Mouse (Mus musculus): ENCODE measurements around the gene Dync1li2.

Gene Dync1li2

DNA sequence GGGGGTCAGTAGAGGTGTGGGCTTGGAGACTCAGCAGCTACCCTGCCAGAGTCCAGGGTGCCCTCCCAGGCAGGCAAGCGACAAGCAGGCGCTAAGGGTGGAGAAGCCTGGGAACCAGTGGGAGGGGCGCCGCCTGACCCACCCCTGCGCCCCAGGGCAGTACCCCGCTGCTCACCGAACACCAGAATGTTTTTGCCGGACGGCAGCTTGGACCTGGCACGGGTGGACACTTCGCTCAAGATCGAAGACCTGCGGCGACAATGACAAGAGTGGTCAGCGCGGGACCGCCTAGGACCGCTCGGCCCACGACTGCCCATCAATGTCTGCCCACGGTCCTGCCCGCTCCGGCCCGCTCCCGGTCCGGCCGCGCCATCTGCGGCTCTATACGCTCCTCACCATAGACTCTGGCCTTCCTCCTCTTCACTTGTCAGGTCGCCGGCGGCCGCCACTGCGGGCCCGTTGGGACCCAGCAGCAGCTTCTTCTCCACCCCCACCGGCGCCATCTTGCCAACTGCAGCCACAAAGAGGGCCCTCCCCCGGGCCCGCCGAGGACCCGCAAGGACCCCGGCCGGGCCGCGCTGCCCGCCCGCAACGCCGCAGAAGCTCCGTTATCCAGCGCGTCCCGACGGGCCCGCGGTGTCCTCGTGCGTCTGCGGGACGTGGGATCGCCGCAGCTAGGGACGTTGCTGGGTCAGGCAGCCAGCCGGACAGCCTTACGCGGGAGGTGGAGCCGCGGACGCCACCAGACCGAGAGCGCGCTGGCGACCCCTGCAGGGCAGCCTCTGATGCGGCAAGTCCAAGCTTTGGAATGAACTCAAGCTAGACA, at the start of gene Dync1li2:
TSS of gene Dync1li2 (minus strand) at position 749 of the 826 bp plus-strand sequence.
- peak; percentile 89 to 91 for DNase-seq

DNA sequence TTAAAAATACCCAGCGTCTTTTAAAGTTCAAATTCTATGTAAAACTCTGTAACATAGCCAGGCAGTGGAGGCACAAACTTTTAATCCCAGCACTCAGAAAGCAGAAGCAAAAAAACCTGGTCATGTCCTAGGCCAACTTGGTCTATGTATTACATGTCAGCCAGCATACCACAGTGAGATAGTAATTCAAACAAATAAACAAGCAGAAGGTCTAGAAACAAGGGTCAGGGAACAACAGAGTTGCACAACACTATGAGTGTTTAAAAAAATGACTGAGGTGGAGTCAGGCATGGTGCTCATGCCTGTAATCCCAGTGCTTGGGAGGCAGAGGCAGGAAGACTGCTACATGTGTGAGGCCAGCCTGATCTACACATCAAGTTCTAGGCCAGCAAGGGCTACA, 36.2 kb upstream of the Dync1li2 start:
- DNase-seq: no peak

DNA sequence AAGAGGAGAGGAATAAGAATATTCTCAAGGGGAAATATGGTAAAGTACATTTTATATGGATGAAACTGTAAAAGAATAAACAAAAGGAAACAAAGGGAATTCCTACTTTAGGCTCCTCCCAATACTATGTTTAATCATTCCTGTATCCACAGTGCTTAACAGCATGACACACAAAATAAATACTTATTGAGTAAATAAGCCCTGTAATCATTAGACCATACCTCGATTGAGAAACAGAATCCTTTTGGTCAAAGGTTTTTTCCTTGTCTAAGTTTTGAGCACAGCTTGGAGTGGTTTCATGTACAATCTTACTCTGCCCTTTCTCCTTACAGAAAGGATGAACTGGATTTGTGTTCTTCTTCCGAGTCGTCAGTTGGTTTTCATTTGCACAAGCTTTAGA, 29.6 kb upstream of the Dync1li2 start:
- DNase-seq: no peak

DNA sequence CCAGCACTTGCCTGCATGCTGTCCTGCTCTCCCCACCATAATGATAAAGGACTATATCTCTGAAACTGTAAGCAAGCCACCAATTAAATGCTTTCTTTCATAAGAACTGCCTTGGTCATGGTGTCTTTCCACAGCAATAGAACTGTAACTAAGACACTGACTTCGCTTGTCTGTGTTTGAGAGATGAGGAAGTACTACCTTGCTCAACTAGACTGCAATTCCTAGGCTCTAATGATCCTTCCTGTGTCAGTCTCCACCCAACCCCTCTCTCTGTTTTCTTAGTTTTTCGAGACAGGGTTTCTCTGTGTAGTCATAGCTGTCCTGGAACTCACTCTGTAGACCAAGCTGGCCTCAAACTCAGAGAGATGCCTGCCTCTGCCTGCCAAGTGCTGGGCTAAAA, 24.6 kb upstream of the Dync1li2 start:
- DNase-seq: no peak

DNA sequence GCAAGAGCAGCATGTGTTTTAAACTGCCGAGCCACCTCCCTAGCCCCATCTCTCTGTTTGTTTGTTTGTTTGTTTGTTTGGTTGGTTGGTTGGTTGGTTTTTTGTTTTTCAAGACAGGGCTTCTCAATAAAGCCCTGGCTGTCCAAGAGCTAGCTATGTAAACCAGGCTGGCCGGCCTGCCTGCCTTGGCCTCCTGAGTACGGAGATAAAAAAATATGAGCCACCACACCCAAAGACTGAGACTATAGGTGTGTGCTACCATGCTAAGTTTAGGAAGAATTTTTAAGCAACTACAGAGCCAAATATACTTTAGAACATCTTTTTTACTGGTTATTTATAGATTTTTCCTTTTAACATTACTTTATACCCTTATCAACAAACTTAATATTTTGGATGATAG, 9.3 kb upstream of the Dync1li2 start:
- no peak for DNase-seq

DNA sequence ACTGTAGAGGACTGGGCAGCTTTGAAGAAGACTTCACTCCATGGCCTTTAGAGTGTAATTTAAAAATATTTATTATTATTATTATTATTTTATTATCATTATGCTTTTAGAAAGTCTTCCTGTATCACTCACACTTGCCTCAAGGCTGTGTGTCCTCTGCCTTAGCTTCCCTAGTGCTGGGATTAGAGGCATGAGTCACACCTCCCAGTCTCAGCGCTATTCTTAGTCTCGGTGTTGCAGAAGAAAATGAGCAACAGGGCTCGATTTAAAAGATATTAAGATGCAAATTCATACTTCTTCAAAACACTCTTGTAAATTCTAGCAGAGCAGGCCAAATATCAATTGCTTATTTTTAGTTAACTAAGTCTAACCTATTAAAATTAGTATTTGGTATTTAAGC, 5.9 kb upstream of the Dync1li2 start:
- DNase-seq: no peak

DNA sequence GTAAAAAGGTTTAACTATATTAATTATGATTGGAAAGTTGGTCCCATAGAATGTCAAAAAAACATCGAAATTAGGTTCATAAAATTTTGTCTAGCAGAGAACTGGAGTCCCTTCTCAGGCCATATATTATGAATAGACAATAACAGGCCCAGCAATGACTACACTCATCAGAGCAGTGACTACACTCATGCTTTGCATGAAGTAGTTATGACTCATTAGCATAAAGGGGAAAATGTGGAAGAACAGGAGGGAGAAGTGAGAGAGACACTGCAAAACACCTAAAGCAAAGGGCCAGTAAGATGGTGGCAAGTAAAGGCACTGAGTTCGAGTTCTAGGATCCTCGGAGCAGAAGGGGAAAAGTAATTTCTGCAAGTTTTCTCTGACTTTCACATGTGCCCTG, 3.2 kb upstream of the Dync1li2 start:
- no peak for DNase-seq

DNA sequence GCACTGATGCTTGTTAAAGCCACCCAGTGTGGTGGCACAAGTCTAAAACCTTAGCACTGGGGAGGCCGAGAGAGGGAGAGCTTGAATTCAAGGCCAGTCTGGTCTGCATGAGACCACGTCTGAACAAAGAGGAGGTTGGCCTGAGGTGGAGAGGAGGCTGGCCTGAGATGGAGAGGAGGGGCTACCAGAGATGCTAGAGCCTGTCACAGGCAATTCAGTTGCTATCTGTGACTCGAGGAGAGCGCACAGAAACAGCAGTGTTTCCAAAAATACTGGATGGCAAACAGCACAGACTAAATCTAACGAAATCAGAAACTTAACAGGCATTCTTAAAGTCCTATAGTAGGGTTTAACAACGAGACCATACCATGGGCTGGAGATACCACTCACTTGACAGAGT, 2.4 kb upstream of the Dync1li2 start:
- no peak for DNase-seq

DNA sequence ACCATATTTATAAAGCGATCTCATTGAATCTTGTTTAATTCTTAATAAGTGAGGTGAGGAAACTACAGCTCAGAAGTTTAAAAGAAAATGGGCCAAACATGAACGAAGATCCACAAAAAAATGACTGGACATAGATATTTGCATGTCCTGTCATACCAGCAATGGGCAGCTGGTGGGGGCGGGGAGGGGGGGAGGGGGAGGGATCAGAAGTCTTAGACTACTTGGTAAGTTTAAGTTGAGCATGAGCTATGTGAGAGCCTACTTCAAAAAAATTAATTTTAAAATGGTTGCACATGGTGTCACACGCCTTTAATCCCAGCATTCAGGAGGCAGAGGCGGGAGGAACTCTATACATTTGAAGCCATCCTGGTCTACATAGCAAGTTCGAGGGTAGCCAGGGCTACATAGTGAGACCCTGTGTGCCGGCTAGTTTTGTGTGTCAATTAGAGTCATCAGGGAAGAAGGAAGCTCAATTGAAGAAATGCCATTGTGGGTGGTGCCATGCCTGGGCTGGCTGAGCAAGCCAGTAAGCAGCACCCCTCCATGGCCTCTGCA, 355 bp upstream of the Dync1li2 start:
- no peak for DNase-seq

DNA sequence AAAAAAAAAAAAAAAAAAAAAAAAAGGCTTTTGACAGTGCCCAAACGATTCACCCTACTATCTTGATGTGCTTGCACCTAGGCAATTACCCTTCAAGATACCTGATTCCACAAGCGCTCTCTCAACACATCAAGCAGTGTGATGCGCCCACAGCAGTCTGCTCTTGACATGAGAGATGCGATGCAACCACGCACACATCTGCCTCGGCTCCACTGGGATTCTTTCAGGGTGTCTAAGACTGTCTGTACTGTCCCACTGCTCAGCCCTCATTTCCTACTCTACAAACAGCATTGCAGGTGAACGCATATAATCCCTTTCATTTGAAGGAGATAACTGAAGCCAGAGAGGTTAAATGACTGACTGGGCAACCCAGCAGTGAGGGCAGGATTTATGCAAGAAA, 1.2 kb downstream of the Dync1li2 start:
- DNase-seq: no peak

DNA sequence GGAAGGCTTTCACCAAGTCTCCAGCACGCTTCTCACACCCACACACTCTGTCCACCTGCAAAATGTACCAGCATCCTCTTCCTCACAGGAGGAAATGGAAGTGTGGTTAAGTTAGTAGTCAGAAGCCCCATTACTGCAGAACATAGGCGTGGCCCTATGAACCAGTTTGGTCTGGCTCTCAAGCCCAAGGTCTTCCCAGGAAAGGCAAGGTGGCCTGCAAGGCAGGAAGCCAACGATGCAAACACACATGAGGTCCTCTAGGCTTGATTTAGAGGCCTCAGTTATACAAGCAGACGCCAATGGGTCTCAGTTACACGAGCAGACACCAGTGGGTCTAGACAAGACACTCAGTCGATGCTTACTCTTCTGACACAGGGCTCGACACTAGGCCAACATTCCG, 3.4 kb downstream of the Dync1li2 start:
- DNase-seq: no peak

DNA sequence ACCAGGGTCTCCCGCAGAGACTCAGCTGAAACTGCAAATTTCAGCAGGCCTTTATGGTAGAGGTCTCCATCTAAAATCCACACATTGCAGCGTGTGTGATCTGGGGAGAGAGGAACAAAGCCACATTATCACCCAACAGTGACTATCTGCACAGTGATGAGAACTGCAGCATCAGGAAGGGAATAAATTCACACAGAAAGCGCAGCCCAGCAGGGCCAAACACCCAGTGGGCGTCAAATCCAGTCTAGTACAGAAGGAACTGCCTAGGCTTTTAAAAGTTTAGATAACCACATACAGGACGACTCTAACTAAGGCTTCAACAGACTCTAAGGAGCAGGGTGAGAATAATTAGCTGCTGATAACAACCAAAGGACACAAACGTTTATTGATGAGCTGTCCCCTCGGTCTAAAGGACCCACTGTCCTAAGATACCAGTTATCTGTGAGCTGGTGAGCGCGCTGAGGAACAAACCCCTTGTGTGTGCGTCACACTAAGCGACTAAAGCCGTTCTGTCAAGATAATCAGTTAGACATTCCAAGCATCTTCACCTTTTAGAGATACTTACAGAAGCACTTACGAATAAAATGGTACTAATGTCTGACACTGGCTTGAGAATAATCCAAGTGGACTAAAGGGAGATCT, 5.2 kb downstream of the Dync1li2 start:
- no peak for DNase-seq

DNA sequence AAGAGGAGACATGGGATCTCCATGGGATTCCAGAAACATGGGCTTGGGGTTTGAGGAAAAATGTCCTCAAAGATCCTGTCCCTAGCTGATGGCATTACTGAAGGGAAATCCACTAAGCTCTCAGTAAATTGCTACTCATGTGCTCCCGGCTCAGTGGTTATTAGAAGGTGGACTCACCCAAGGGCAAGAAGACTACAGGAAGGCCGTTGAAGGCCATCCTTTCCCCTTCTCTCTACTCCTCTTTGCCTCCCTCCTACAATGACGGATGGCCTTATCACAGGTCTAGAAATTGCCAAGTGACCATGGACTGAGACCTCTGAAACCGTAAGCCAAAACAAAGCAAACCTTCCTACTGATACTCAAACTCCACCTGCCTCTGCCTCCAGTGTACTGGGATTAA, 6.3 kb downstream of the Dync1li2 start:
- DNase-seq: no peak

DNA sequence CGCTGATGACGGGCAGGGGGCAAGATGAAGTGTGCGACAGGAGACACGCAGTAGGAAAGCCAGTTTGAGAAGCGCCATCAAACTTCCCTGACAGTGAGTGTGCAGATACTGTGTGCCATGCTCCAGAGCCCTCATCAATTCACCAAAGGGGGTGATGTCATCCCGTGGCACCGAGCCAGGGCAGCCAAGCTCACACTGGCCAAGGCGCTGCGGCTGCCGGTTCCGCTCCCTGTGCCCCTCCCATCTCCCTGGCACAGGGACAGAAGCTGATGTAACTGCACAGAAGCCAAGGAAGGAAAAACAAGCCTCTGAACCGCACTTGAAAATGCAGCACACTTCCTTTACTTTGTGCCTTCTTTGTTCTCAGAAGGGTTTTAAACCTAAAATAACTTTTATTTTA, 6.8 kb downstream of the Dync1li2 start:
- DNase-seq: peak; percentile 98 to 99

DNA sequence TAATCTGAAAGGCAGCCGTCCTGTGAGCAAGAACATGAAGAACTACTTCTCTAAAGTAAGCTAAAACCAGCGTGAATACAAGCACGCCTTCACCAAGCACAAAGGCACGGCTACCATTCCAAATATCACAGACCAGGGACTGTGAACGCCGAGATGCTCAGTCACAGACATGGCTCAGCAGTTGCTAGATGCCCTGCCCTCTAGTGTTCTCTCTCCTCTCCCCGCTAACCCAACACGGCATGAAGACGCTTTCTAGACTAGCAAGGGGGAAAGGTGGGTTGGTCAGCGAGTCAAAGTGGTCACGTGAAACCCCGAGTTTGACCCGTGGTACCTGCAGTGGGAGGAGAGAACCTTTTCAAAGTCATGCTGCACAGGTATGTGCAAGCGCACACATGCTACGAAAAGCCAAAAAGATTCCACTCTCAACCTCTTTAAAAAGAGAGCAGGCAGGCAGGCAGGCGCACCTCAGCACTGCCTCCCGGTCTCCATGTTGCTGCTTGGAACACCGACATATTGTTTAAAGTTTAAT, 8.0 kb downstream of the Dync1li2 start:
- no peak for DNase-seq

DNA sequence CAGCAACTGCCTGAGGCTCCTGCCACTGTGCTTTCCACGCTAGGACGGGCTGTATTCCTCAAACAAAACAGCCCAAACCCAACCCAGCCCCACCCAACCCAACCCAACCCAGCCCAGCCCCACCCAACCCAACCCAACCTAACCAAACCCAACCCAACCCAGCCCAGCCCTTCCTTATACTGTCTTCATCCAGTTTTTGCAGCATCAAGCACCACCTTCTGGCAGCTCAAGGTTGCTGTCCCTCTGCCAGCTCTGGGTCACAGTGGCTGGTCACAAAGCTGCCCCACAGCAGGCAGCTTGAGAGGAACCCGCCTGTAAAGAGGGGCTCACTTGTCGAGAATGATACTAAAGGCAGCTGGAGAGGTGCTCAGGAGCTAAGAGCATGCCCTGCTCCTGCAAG, 8.6 kb downstream of the Dync1li2 start:
- peak; percentile 21 to 31 for DNase-seq

DNA sequence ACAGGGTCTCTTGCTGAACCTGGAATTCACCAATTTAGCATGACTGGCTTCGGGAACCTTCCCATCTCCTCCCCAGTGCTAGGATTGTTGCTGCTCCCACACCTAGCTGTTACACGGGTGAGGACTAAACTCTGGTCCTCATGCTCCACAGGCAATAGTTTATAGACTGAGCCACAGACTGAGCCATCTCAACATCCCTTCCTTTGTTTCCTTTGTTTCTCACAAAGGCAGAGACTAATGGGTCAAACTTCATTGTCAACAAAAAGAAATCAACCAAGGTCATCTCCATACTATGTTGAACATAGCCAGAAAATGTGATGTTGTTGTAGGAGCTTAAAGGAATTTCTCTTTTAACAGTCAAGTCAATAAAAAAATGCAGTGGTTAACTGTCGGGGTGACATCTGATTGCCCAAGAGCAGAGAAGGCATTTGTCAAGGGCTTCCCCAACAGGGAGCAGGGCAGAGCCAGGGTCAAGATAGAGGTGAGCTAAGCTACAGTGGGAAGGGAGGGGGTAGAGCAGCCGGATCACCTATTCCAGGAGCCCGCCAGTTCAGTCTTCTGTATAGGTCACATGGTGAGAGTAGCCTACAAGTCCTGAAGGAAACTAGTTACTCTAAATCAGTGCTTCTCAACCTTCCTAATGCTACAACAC, 9.5 kb downstream of the Dync1li2 start:
- no peak for DNase-seq

DNA sequence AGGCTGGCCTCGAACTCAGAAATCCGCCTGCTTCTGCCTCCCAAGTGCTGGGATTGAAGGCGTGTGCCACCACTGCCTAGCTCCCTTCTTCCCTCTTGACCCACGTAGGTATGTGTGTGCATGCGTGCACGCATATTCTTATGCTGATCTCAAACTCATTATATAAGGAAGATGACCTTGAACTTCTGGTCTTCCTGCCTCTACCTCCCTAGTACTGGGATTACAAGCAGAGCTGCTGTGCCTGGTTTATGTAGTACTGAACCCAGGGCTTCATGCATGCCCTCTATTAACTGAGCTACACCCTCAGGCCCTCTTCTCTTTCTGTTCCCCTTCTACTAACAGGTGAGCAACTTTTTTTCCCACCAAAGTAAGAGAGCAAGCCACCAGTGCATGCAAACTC, 10.2 kb downstream of the Dync1li2 start:
- no peak for DNase-seq

DNA sequence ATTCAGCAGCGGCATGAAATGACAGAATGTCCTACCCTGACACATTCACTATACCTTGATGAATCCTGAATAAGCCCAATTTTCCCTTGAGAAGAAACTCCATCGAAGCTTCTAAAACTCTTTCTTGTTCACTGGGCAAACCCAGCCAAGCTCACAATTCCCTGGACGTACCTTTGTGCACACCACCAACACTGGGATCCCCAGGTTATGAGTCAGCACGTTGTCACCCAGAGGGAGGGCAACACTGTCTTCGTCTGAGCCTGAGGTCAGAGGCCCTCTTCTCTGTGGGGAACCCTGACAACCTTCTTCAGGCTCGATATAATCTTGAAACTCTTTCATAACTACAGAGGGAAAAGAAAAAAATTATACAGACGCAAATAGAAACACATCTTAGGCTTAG, 12.6 kb downstream of the Dync1li2 start:
- no peak for DNase-seq

DNA sequence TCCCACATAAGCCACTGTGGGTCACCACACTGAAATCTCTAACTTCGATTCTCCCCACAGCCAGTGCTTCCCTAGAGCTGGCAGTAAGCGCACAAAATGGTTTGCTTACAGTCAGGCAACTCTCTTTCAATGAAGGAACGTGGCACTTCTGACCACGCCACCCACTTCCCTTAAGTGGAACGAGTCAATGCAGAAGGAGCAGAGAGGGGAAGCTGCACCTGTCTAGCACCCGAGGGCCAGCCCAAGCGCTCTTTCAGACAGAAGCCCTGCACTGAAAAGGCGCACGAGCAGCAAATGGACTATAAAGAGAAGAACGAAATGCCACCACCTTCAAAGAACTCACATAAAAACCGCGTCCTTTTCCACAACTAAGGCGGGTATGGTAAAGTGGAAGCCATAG, 15.1 kb downstream of the Dync1li2 start:
- DNase-seq: no peak

DNA sequence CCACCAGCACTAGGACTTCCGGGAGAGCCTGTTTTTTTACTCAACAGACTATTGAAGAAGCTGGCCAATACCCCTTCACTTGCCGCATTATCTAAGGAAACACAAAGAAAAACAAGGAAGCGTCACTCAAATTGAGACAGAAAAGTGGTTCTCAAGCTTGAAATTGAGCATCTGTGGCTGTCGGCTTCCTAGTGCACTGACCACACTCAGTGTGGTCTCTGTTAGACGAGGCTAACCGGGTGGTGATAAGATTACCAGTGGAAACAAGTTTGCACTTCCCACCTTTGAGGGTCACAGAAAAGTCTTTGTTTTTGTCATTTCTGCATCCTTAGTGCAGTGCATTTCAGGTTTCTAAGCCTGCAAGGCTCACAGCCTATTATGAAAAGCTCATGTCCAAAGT, 20.5 kb downstream of the Dync1li2 start:
- DNase-seq: no peak

DNA sequence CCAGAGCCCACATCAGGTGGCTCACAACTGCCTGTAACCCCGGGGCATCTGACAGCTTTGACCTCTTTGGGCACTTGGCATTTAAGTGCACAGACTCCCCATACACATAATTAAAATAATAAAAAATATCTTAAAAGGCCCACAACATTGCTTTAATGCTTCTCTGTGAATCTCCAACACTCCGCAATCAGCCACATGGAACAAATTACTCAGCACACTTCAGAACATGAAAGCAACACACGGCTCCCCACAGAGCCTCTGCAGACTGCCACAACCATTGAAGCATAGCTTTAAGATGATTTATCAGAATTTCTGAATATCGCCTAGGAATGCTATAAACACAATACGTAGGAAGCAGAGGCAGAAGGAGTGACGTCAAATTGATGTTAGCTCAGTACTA, 26.8 kb downstream of the Dync1li2 start:
- no peak for DNase-seq

DNA sequence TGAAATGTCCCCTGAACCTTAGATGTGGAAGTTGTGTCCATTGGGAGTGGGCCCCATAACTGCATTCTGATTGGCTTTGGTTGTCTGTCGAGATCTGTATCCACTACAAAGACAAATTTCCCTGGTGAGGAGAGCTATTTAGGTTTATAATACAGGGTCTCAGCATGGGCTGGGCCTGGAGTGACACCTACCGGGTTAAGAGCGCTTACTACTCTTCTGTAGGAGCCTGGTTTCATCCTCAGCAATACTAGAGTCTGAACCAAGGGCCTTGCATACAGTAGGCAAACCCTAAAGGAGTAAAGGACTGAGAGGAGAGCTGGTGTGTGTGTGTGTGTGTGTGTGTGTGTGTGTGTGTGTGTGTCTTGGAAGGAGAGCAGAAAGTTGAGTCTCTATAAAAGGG, 28.6 kb downstream of the Dync1li2 start:
- no peak for DNase-seq

DNA sequence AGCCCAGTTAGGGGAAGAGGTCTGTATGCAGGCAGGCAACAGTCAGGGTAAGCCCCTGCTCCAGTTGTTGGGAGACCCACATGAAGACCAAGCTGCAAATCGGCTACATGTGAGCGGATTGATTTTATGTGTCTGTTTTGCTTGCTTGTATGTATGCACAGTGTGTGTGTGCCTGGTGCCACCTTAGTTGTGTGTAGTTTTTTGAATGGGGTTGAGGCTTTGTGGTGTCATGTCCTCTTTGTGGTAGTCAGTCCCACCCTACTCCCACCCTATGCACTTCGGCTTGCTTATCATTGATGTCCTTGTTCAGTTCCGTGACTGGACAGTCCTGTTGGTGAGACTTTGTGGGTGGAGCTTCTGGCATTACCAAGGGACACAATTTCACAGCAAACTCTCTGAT, 29.1 kb downstream of the Dync1li2 start:
- no peak for DNase-seq
